Mouse (Mus musculus): ENCODE results near the gene Stpg2.

GRCm38 (mm10) chr3:139404673-139405072 lies 199.2 kb downstream of the Stpg2 start:
- TF ChIP-seq CTCF (IDR thresholded peaks at IDR 0.05; ENCODE audit: low read depth): no peak
- TF ChIP-seq EP300 (optimal IDR thresholded peaks at IDR 0.05): no peak
